Mouse (Mus musculus): ENCODE data around the gene Ist1.

- TF ChIP-seq CTCF (IDR thresholded peaks at IDR 0.05; ENCODE audit: low read depth, low read length) (no peak), POLR2A (IDR thresholded peaks at IDR 0.05; ENCODE audit: insufficient read depth, low read length) (no peak)
Observed at GRCm38 (mm10) chr8:109706076-109706873, 13.2 kb upstream of the Ist1 start.
